In genomic region chr7:79987745-79988144, GRCm38 (mm10) we compare ENCODE assay signal across 12 mouse cellular contexts. TPM values are rescaled to one million over a fixed set of nuclear protein-coding genes. Genes with fewer than 3 reads are reported as not detected.
DNase-seq lines count a peak whose midpoint lies in the region.
"Had no signal": no experiment of that assay in that cellular context is flagged by ENCODE, and none has a peak within 500 bp of the region (broad histone marks: within the 10 kb centered on the region; RNA-seq: fewer than 3 reads in every experiment).

No protein-coding gene starts in this region.

- peak; percentile 11 for DNase-seq in adrenal gland, adult 2 months
- no peak for DNase-seq in adrenal gland, postnatal 10 days
- peak; percentile 6 for DNase-seq in urinary bladder, postnatal 14 days (ENCODE audit: low spot score)
- no peak for DNase-seq in urinary bladder, postnatal 25 days (ENCODE audit: low spot score)
- DNase-seq in induced T-regulatory cell, adult 2 months (ENCODE audit: low read depth), result peak; percentile 25
- DNase-seq in B cell, adult 2 months, result no peak
- DNase-seq in ovary, postnatal 10 days (ENCODE audit: low spot score), result no peak
- DNase-seq in layer of hippocampus, postnatal 10 days (ENCODE audit: low spot score in 2 of 2), result no peak
- DNase-seq: cerebellum, adult 2 months; embryo, embryonic 11 days; kidney, postnatal 36 days; liver had no signal

RNA-seq across cellular contexts. Expression of gene Zfp710, which starts 36.9 kb away (rescaled TPM):
- total RNA-seq in adrenal gland, adult 2 months (2021), result 10 to 100 TPM; 14.0 to 25.5 TPM
- 24.1 and 24.8 TPM in 2 replicates for polyA plus RNA-seq in adrenal gland, adult 2 months (2012; rRNA removed)
- total RNA-seq in adrenal gland, postnatal 10 days (2021), result 10 to 100 TPM; 18.7 to 26.9 TPM
- total RNA-seq in layer of hippocampus, postnatal 10 days (2021), result 10 to 100 TPM; 18.3 to 19.8 TPM

RNA-seq across cellular contexts. Expression of gene Arpin, which starts 52.6 kb away (rescaled TPM):
- 10 to 100 TPM; 15.2 to 18.9 TPM for total RNA-seq in adrenal gland, adult 2 months (2021)
- 9.5 and 12.9 TPM in 2 replicates for polyA plus RNA-seq in adrenal gland, adult 2 months (2012; rRNA removed)
- 10 to 100 TPM; 16.3 to 22.7 TPM for total RNA-seq in adrenal gland, postnatal 10 days (2021)
- total RNA-seq in layer of hippocampus, postnatal 10 days (2021), result 10 to 100 TPM; 12.2 to 13.1 TPM

Comparison
In these comparisons a context has a peak if more than half of its experiments do, and no peak if none do; other contexts are left out.
1. DNase-seq: peak in adrenal gland, adult 2 months (single experiment), urinary bladder, postnatal 14 days (single experiment) and induced T-regulatory cell, adult 2 months (single experiment); none in adrenal gland, postnatal 10 days (single experiment), urinary bladder, postnatal 25 days (single experiment), B cell, adult 2 months (0 of 2), ovary, postnatal 10 days (single experiment) and layer of hippocampus, postnatal 10 days (0 of 2).